Mouse (Mus musculus) liver, embryonic 14.5 days (tissue): ENCODE measurements around the gene Stk35. TPM values are rescaled to one million over a fixed set of nuclear protein-coding genes. Genes with fewer than 3 reads are reported as not detected.

Source experiments
- ATAC-seq: fragments of 200-750 bp; cut with Nextera tagmentation; 2 replicates; pipeline ENCODE4 v1.8.0; 2017; ENCODE audit warnings: moderate number of reproducible peaks, mild to moderate bottlenecking, moderate library complexity; ENCODE audit not compliant: insufficient read depth
- DNase-seq, 3 experiments: peaks; one replicate each; pipeline ENCODE4 v3.0.0-alpha.2; 2012 to 2013; ENCODE audit warnings: low read depth in 3 of 3, low spot score in 3 of 3
- H3K27ac ChIP-seq: fragments of 300-500 bp; sonication (generic); 2 replicates; pipeline ENCODE4 v1.5.1; 2014; ENCODE audit warnings: moderate library complexity, mild to moderate bottlenecking, control low read depth, inconsistent platforms
- H3K27me3 ChIP-seq: fragments of 300-500 bp; sonication (generic); 2 replicates; pipeline ENCODE4 v1.6.1; 2014; ENCODE audit warnings: mild to moderate bottlenecking, low read length, moderate library complexity; ENCODE audit not compliant: control insufficient read depth, insufficient read depth
- H3K36me3 ChIP-seq: fragments of 300-500 bp; sonication (generic); replicated peaks from 2 replicates; pipeline ENCODE4 v1.6.1; 2014; ENCODE audit warnings: low read depth; ENCODE audit not compliant: control insufficient read depth, insufficient read depth
- H3K4me1 ChIP-seq, 2 experiments: fragments of 200-500 bp in 1 of 2; fragments of 300-500 bp in 1 of 2; sonication (generic) in 1 of 2; replicated peaks; 2 replicates each; pipeline ENCODE4 v1.6.1; 2012 to 2014; ENCODE audit warnings: antibody characterized with exemption in 1 of 2, inconsistent platforms in 1 of 2, low read length in 1 of 2; ENCODE audit not compliant: control insufficient read depth in 2 of 2, insufficient read depth in 2 of 2
- H3K4me2 ChIP-seq: fragments of 300-500 bp; sonication (generic); 2 replicates; pipeline ENCODE4 v1.6.1; 2014; ENCODE audit warnings: low read depth, mild to moderate bottlenecking, control low read depth, moderate library complexity
- H3K4me3 ChIP-seq, 2 experiments: fragments of 200-500 bp in 1 of 2; fragments of 300-500 bp in 1 of 2; sonication (generic) in 1 of 2; 2 replicates each; pipeline ENCODE4 v1.5.1; 2012 to 2014; ENCODE audit warnings: low read depth in 2 of 2, low read length in 2 of 2, mild to moderate bottlenecking in 2 of 2, control low read depth in 1 of 2, inconsistent platforms in 1 of 2, moderate library complexity in 1 of 2; ENCODE audit not compliant: insufficient read depth in 1 of 2
- H3K9ac ChIP-seq: fragments of 300-500 bp; sonication (generic); replicated peaks from 2 replicates; pipeline ENCODE4 v1.6.1; 2014; ENCODE audit warnings: mild to moderate bottlenecking, control low read depth, moderate library complexity
- H3K9me3 ChIP-seq: fragments of 300-500 bp; sonication (generic); 2 replicates; pipeline ENCODE4 v1.6.1; 2016; ENCODE audit warnings: low read length, mixed read lengths; ENCODE audit not compliant: control insufficient read depth
- CTCF ChIP-seq: IDR thresholded peaks from 2 replicates; pipeline ENCODE4 v1.5.1; 2016; ENCODE audit warnings: antibody characterized with exemption, low read depth, control low read depth
- EP300 ChIP-seq: IDR thresholded peaks from 2 replicates; pipeline ENCODE4 v1.6.1; 2016; ENCODE audit warnings: antibody characterized with exemption, low read depth
- WGBS: fragments of 180-500 bp; shearing (Covaris S2); extraction: QIAGEN DNeasy Blood & Tissue Kit; methylation state at CpG from one replicate; pipeline ENCODE4 v1.1.7; 2014; ENCODE audit not compliant: insufficient replicate concordance; 5-methylcytosine and 5-hydroxymethylcytosine counted together
- polyA plus RNA-seq, 2 experiments: library from polyadenylated mRNA; depleted of rRNA in 1 of 2; stranded (reverse) in 1 of 2; unstranded in 1 of 2; fragments of >200 nt; fragmentation: Nextera tagmentation in 1 of 2; extraction: Ambion mirVana in 1 of 2; gene quantifications; 2 replicates each; pipeline versions ENCODE4 v1.2.1 to v1.2.3; 2012 to 2014

Stk35 gene
- polyA plus RNA-seq (2012; rRNA removed) (5.8 and 6.4 TPM in 2 replicates), polyA plus RNA-seq (2014; fragmentation: Nextera tagmentation; extraction: Ambion mirVana) (4.9 and 5.8 TPM in 2 replicates)

- Histone ChIP-seq H3K9me3 (no peaks in the 10 kb centered on the region), H3K9ac (peak within 1 kb of the TSS; percentile 93), H3K36me3 (peaks cover 11% of the 10 kb centered on the region), H3K4me2 (peak within 1 kb of the TSS; percentile 77), H3K4me3 (peak within 1 kb of the TSS; percentile 81 to 90), H3K27me3 (no peaks in the 10 kb centered on the region), H3K27ac (peak within 1 kb of the TSS; percentile 47), H3K4me1 (peaks cover 11 to 12% of the 10 kb centered on the region in 2 experiments)
- peak; percentile 44; the same call in 1 of the 2 replicates for TF ChIP-seq CTCF
- TF ChIP-seq EP300: no peak
- WGBS: under 1% methylated on average over 48 of the region's 63 CpGs
- DNase-seq (peak; percentile 71 to 80 (median 76)), ATAC-seq (peak; percentile 84)
These were observed at the start of gene Stk35 for GRCm38 (mm10) chr2:129800271-129800903. Gene Stk35 (plus strand): TSS chr2:129800517.

GRCm38 (mm10) chr2:129782046-129782445 is 18.3 kb upstream of the Stk35 start:
- Histone ChIP-seq H3K27ac (no peak overlapping the region), H3K9me3 (no peaks in the 10 kb centered on the region), H3K27me3 (no peaks in the 10 kb centered on the region), H3K4me1 (no peaks in the 10 kb centered on the region), H3K4me3 (no peak overlapping the region), H3K36me3 (no peaks in the 10 kb centered on the region), H3K9ac (no peak overlapping the region), H3K4me2 (no peak overlapping the region)
- ATAC-seq: no peak
- no peak for DNase-seq
- 55% methylated on average over 1 of the region's 1 CpGs for WGBS
- no peak for TF ChIP-seq CTCF
- no peak for TF ChIP-seq EP300

GRCm38 (mm10) chr2:129796501-129796900 is 3.8 kb upstream of the Stk35 start:
- no peak overlapping the region for H3K9ac ChIP-seq
- no peak for ATAC-seq
- no peaks in the 10 kb centered on the region; the same call in 1 of the 2 replicates for H3K9me3 ChIP-seq
- H3K36me3 ChIP-seq: no peaks in the 10 kb centered on the region
- no peak for DNase-seq
- TF ChIP-seq CTCF (no peak), EP300 (no peak)
- 54% methylated on average over 2 of the region's 2 CpGs for WGBS
- H3K4me1 ChIP-seq: peaks cover 4 to 5% of the 10 kb centered on the region in 2 experiments
- H3K27me3 ChIP-seq: no peaks in the 10 kb centered on the region
- no peak overlapping the region for H3K4me2 ChIP-seq
- no peak overlapping the region for H3K4me3 ChIP-seq
- H3K27ac ChIP-seq: no peak overlapping the region

- no peaks in the 10 kb centered on the region; the same call in 1 of the 2 replicates for H3K9me3 ChIP-seq
- no peak overlapping the region for H3K4me3 ChIP-seq
- H3K27me3 ChIP-seq: no peaks in the 10 kb centered on the region
- ATAC-seq: no peak
- peaks cover 10 to 11% of the 10 kb centered on the region in 2 experiments for H3K4me1 ChIP-seq
- H3K9ac ChIP-seq: no peak overlapping the region
- no peak overlapping the region for H3K4me2 ChIP-seq
- no peak for DNase-seq
- WGBS: 48% methylated on average over 1 of the region's 3 CpGs
- peaks cover under 1% of the 10 kb centered on the region for H3K36me3 ChIP-seq
- no peak overlapping the region for H3K27ac ChIP-seq
- TF ChIP-seq EP300 (no peak), CTCF (no peak)
These were observed 2.6 kb upstream of the Stk35 start for GRCm38 (mm10) chr2:129797709-129798108.

GRCm38 (mm10) chr2:129798410-129798809 is 1.9 kb upstream of the Stk35 start:
- no peak for TF ChIP-seq CTCF
- Histone ChIP-seq H3K4me1 (peaks cover 11 to 12% of the 10 kb centered on the region in 2 experiments), H3K9me3 (no peaks in the 10 kb centered on the region; the same call in 1 of the 2 replicates), H3K4me3 (no peak overlapping the region), H3K27ac (no peak overlapping the region), H3K36me3 (peaks cover 7% of the 10 kb centered on the region), H3K27me3 (no peaks in the 10 kb centered on the region), H3K9ac (no peak overlapping the region), H3K4me2 (no peak overlapping the region)
- DNase-seq (no peak), ATAC-seq (no peak)
